Mouse (Mus musculus): Measurements from ENCODE around the gene Retreg1. TPM values are rescaled to one million over a fixed set of nuclear protein-coding genes. Genes with fewer than 3 reads are reported as not detected.

Gene Retreg1
- total and polyA plus RNA-seq, 2 experiments from 2014 or later, result 19.1 to 38.1 TPM

GRCm38 (mm10) chr15:25811834-25812250 is 31.1 kb upstream of the Retreg1 start:
- 88% methylated on average over 11 of the region's 11 CpGs for WGBS
- ATAC-seq, result no peak

GRCm38 (mm10) chr15:25812479-25812878 is 30.5 kb upstream of the Retreg1 start:
- H3K4me1 ChIP-seq (ENCODE audit: insufficient read depth), result no peaks in the 10 kb centered on the region
- no peak overlapping the region for H3K4me2 ChIP-seq (ENCODE audit: low read depth)
- H3K36me3 ChIP-seq (ENCODE audit: insufficient read depth), result peaks cover 13% of the 10 kb centered on the region
- no peaks in the 10 kb centered on the region for H3K27me3 ChIP-seq (ENCODE audit: insufficient read depth, low read length)
- 0 out of 2 replicates have a peak, but pooled peaks cover 3% of the 10 kb centered on the region for H3K9me3 ChIP-seq (ENCODE audit: low read length)
- no peak for TF ChIP-seq CTCF (IDR thresholded peaks at IDR 0.05; ENCODE audit: low read depth)
- 77% methylated on average over 12 of the region's 12 CpGs for WGBS
- no peak overlapping the region for H3K4me3 ChIP-seq (ENCODE audit: low read depth, low read length)
- no peak overlapping the region for H3K9ac ChIP-seq
- no peak overlapping the region for H3K27ac ChIP-seq (ENCODE audit: low read depth, low read length)
- DNase-seq, result no peak
- ATAC-seq, result no peak

More at GRCm38 (mm10) chr15:25811834-25812250, 31.1 kb upstream of the Retreg1 start:
- peak; percentile 46 for TF ChIP-seq CTCF (IDR thresholded peaks at IDR 0.05; ENCODE audit: low read depth)
- H3K27ac ChIP-seq (ENCODE audit: low read depth, low read length), result no peak overlapping the region
- peaks cover 18% of the 10 kb centered on the region for H3K36me3 ChIP-seq (ENCODE audit: insufficient read depth)
- no peak overlapping the region for H3K4me3 ChIP-seq (ENCODE audit: low read depth, low read length)
- H3K4me2 ChIP-seq (ENCODE audit: low read depth), result no peak overlapping the region
- no peak overlapping the region for H3K9ac ChIP-seq
- no peaks in the 10 kb centered on the region for H3K27me3 ChIP-seq (ENCODE audit: insufficient read depth, low read length)
- DNase-seq, result no peak
- H3K4me1 ChIP-seq (ENCODE audit: insufficient read depth), result no peaks in the 10 kb centered on the region
- H3K9me3 ChIP-seq (ENCODE audit: low read length), result 0 out of 2 replicates have a peak, but pooled peaks cover 3% of the 10 kb centered on the region

GRCm38 (mm10) chr15:25814535-25814934 is 28.4 kb upstream of the Retreg1 start:
- H3K9me3 ChIP-seq (ENCODE audit: low read length), result 0 out of 2 replicates have a peak, but pooled peaks cover 3% of the 10 kb centered on the region
- ATAC-seq (no peak), DNase-seq (no peak)
- no peak overlapping the region for H3K4me3 ChIP-seq (ENCODE audit: low read depth, low read length)
- H3K27me3 ChIP-seq (ENCODE audit: insufficient read depth, low read length), result no peaks in the 10 kb centered on the region
- no peak overlapping the region for H3K4me2 ChIP-seq (ENCODE audit: low read depth)
- WGBS, result 62% methylated on average over 3 of the region's 3 CpGs
- no peaks in the 10 kb centered on the region for H3K4me1 ChIP-seq (ENCODE audit: insufficient read depth)
- H3K27ac ChIP-seq (ENCODE audit: low read depth, low read length), result no peak overlapping the region
- H3K36me3 ChIP-seq (ENCODE audit: insufficient read depth), result peaks cover 9% of the 10 kb centered on the region; the same call in 1 of the 2 replicates
- TF ChIP-seq CTCF (IDR thresholded peaks at IDR 0.05; ENCODE audit: low read depth), result no peak
- H3K9ac ChIP-seq, result no peak overlapping the region

- no peak for ATAC-seq
- Histone ChIP-seq H3K27ac (ENCODE audit: low read depth, low read length) (no peak overlapping the region), H3K27me3 (ENCODE audit: insufficient read depth, low read length) (no peaks in the 10 kb centered on the region), H3K4me1 (ENCODE audit: insufficient read depth) (no peaks in the 10 kb centered on the region), H3K36me3 (ENCODE audit: insufficient read depth) (no peaks in the 10 kb centered on the region), H3K9me3 (ENCODE audit: low read length) (0 out of 2 replicates have a peak, but pooled peaks cover 10% of the 10 kb centered on the region), H3K4me2 (ENCODE audit: low read depth) (no peak overlapping the region), H3K4me3 (ENCODE audit: low read depth, low read length) (no peak overlapping the region), H3K9ac (no peak overlapping the region)
- DNase-seq, result no peak
- TF ChIP-seq CTCF (IDR thresholded peaks at IDR 0.05; ENCODE audit: low read depth), result no peak
- WGBS, result 89% methylated on average over 2 of the region's 2 CpGs
Observed at GRCm38 (mm10) chr15:25817191-25817590, 25.8 kb upstream of the Retreg1 start.

- Histone ChIP-seq H3K36me3 (ENCODE audit: insufficient read depth) (no peaks in the 10 kb centered on the region), H3K9me3 (ENCODE audit: low read length) (0 out of 2 replicates have a peak, but pooled peaks cover 7% of the 10 kb centered on the region), H3K4me2 (ENCODE audit: low read depth) (no peak overlapping the region), H3K4me1 (ENCODE audit: insufficient read depth) (no peaks in the 10 kb centered on the region), H3K4me3 (ENCODE audit: low read depth, low read length) (no peak overlapping the region), H3K27me3 (ENCODE audit: insufficient read depth, low read length) (no peaks in the 10 kb centered on the region), H3K9ac (no peak overlapping the region), H3K27ac (ENCODE audit: low read depth, low read length) (no peak overlapping the region)
- ATAC-seq (no peak), DNase-seq (no peak)
- TF ChIP-seq CTCF (IDR thresholded peaks at IDR 0.05; ENCODE audit: low read depth), result no peak
Observed at GRCm38 (mm10) chr15:25821981-25822380, 21.0 kb upstream of the Retreg1 start.

GRCm38 (mm10) chr15:25822656-25823055 is 20.3 kb upstream of the Retreg1 start:
- Histone ChIP-seq H3K4me1 (ENCODE audit: insufficient read depth) (no peaks in the 10 kb centered on the region), H3K27me3 (ENCODE audit: insufficient read depth, low read length) (no peaks in the 10 kb centered on the region), H3K9me3 (ENCODE audit: low read length) (0 out of 2 replicates have a peak, but pooled peaks cover 7% of the 10 kb centered on the region), H3K4me2 (ENCODE audit: low read depth) (no peak overlapping the region), H3K4me3 (ENCODE audit: low read depth, low read length) (no peak overlapping the region), H3K36me3 (ENCODE audit: insufficient read depth) (no peaks in the 10 kb centered on the region), H3K9ac (no peak overlapping the region), H3K27ac (ENCODE audit: low read depth, low read length) (no peak overlapping the region)
- DNase-seq (no peak), ATAC-seq (no peak)
- no peak for TF ChIP-seq CTCF (IDR thresholded peaks at IDR 0.05; ENCODE audit: low read depth)
- WGBS, result 68% methylated on average over 3 of the region's 3 CpGs

GRCm38 (mm10) chr15:25826531-25826961 is 16.4 kb upstream of the Retreg1 start:
- Histone ChIP-seq H3K4me3 (ENCODE audit: low read depth, low read length) (no peak overlapping the region), H3K9ac (no peak overlapping the region), H3K9me3 (ENCODE audit: low read length) (no peaks in the 10 kb centered on the region), H3K27me3 (ENCODE audit: insufficient read depth, low read length) (no peaks in the 10 kb centered on the region), H3K27ac (ENCODE audit: low read depth, low read length) (no peak overlapping the region), H3K36me3 (ENCODE audit: insufficient read depth) (no peaks in the 10 kb centered on the region), H3K4me2 (ENCODE audit: low read depth) (no peak overlapping the region), H3K4me1 (ENCODE audit: insufficient read depth) (no peaks in the 10 kb centered on the region)
- no peak for ATAC-seq
- 87% methylated on average over 8 of the region's 8 CpGs for WGBS
- no peak for TF ChIP-seq CTCF (IDR thresholded peaks at IDR 0.05; ENCODE audit: low read depth)
- DNase-seq, result no peak

Data from forebrain, postnatal 0 days (tissue).